Mouse (Mus musculus): ENCODE results near the gene Fkbp7. TPM values are rescaled to one million over a fixed set of nuclear protein-coding genes. Genes with fewer than 3 reads are reported as not detected.
"Not testable (repeated sequence)": the region's sequence is repeated elsewhere in the genome, so short reads cannot be mapped to it uniquely, and the experiment has no call there.

Gene Fkbp7
- polyA plus RNA-seq, 1 experiment from 2014 or later, result 57.7 TPM

DNA sequence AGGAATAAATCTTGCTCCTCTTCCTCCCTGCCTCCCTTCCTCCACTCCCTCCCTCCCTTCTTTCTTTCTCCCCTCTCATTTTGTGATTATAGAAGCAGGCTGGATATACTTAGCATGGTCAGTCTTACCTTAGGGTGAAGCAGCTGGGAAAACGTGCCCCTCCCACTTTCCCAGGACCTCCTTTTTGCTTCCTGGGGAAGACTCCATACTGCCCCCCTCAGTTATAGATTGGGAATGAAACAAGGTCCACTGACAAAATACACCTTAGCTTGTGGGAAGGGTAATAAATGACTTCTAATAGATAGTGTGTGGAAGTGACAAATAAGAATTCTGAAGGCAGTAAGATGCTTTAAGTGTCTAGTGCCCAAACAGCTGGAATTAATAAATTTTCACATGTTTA lies 16.9 kb downstream of the Fkbp7 start:
- no peaks in the 10 kb centered on the region for H3K36me3 ChIP-seq
- no peak overlapping the region for H3K4me3 ChIP-seq (replicated peaks)
- no peaks in the 10 kb centered on the region for H3K9me3 ChIP-seq
- H3K4me1 ChIP-seq (replicated peaks), result no peaks in the 10 kb centered on the region
- H3K4me2 ChIP-seq (replicated peaks), result no peak overlapping the region
- no peak overlapping the region for H3K27ac ChIP-seq
- H3K9ac ChIP-seq, result no peak overlapping the region
- WGBS, result 12% methylated on average over 1 of the region's 1 CpGs
- no peaks in the 10 kb centered on the region for H3K27me3 ChIP-seq (replicated peaks)
- ATAC-seq, result no peak

DNA sequence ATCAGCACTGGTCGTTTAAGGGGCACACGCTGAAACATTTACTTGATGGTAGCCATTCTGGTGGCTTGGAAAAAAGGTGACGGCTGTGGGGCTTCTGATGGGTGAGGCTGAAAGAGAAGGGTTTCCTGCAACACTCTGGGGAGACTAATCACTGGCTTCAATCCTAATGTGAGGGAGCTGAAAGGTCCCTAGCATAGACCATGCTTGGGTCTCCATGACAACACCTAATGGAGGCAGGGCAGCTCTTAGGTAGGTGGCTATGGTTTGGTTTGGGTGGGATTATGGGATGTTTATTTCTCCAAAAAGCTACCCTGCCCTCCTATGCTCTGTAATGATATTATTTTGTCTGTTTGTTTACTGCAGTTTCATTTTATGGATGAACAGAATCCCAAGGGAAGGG lies 17.5 kb downstream of the Fkbp7 start:
- H3K4me3 ChIP-seq (replicated peaks), result no peak overlapping the region
- no peak overlapping the region for H3K4me2 ChIP-seq (replicated peaks)
- H3K9me3 ChIP-seq, result no peaks in the 10 kb centered on the region
- no peaks in the 10 kb centered on the region for H3K4me1 ChIP-seq (replicated peaks)
- 84% methylated on average over 3 of the region's 3 CpGs for WGBS
- ATAC-seq, result no peak
- H3K27me3 ChIP-seq (replicated peaks), result no peaks in the 10 kb centered on the region
- H3K36me3 ChIP-seq, result no peaks in the 10 kb centered on the region
- no peak overlapping the region for H3K9ac ChIP-seq
- no peak overlapping the region for H3K27ac ChIP-seq

DNA sequence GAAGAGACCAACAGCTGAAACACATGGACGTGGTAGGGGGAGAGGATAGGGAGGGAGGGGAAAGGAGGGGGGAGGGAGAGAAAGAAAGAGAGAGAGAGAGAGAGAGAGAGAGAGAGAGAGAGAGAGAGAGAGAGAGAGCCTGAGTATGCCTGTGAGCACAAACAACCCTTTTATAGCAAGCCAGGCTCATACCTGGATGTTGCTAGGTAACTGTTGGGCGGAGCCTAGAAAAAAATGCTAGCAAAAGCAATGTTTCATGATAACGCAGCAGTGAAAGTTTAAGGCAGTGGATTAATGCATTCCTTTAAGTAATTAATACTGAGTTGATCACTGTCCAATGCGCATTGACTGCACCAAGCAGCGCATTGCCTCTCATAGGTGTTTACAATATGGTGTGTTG lies 18.3 kb downstream of the Fkbp7 start:
- H3K9ac ChIP-seq, result no peak overlapping the region
- H3K27me3 ChIP-seq (replicated peaks), result no peaks in the 10 kb centered on the region
- H3K4me2 ChIP-seq (replicated peaks), result no peak overlapping the region
- H3K9me3 ChIP-seq, result no peaks in the 10 kb centered on the region
- no peak overlapping the region for H3K4me3 ChIP-seq (replicated peaks)
- peak; percentile 48; the same call in 1 of the 2 replicates for ATAC-seq
- H3K4me1 ChIP-seq (replicated peaks), result no peaks in the 10 kb centered on the region
- 69% methylated on average over 5 of the region's 5 CpGs for WGBS
- no peak overlapping the region for H3K27ac ChIP-seq
- no peaks in the 10 kb centered on the region for H3K36me3 ChIP-seq

DNA sequence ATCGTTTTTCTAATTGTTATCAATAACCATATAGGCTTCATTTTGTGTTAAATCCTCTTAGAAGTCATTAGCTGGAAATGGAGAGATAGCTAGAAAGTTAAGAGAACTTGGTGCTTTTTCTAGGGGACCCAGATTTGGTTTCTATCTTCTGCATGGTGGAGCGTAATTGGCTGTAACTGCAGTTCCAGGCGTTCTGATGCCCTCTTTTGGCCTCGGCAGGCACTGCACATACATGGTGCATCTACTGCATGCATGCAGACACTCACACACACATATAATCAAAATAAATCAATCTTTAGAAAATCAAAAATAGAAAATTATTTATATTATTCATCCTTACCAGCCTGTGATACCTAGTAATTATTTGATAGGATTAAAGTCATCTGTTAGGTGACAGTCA lies 19.8 kb downstream of the Fkbp7 start:
- H3K9me3 ChIP-seq, result no peaks in the 10 kb centered on the region
- ATAC-seq, result no peak
- no peaks in the 10 kb centered on the region for H3K27me3 ChIP-seq (replicated peaks)
- H3K27ac ChIP-seq, result no peak overlapping the region
- H3K4me2 ChIP-seq (replicated peaks), result no peak overlapping the region
- no peaks in the 10 kb centered on the region for H3K36me3 ChIP-seq
- no peak overlapping the region for H3K4me3 ChIP-seq (replicated peaks)
- 94% methylated on average over 4 of the region's 4 CpGs for WGBS
- no peak overlapping the region for H3K9ac ChIP-seq
- 0 out of 2 replicates have a peak, but pooled peaks cover 4% of the 10 kb centered on the region for H3K4me1 ChIP-seq (replicated peaks)

DNA sequence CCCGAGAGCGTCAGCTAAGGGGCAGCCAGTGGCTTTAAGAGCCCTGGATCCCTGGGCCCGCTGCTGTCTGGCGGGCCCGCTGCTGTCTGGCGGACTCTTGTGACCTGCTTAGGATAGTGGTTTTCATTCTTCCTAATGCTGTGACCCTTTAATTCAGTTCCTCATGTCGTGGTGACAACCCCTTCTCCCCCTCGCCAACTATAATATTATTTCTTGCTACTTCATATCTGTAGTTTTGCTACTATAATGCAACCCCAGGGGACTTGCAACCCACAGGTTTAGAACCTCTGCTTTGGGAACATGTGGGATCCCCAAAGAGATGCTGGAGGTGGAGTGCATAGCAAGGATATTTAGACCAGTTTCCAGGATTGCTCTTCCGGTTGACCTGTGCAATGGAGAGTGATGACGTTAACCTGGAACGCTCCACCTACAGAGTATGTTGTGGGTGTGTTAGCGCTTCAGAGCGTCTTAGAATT lies 24.2 kb downstream of the Fkbp7 start:
- Histone ChIP-seq H3K4me2 (replicated peaks) (peak overlapping the region; percentile 87), H3K9ac (peak overlapping the region; percentile 44), H3K27ac (peak overlapping the region; percentile 87), H3K4me1 (replicated peaks) (0 out of 2 replicates have a peak, but pooled peaks cover 11% of the 10 kb centered on the region), H3K4me3 (replicated peaks) (peak overlapping the region; percentile 65), H3K27me3 (replicated peaks) (no peaks in the 10 kb centered on the region), H3K9me3 (no peaks in the 10 kb centered on the region), H3K36me3 (no peaks in the 10 kb centered on the region)
- peak; percentile 57 for ATAC-seq
- 25% methylated on average over 13 of the region's 13 CpGs for WGBS

DNA sequence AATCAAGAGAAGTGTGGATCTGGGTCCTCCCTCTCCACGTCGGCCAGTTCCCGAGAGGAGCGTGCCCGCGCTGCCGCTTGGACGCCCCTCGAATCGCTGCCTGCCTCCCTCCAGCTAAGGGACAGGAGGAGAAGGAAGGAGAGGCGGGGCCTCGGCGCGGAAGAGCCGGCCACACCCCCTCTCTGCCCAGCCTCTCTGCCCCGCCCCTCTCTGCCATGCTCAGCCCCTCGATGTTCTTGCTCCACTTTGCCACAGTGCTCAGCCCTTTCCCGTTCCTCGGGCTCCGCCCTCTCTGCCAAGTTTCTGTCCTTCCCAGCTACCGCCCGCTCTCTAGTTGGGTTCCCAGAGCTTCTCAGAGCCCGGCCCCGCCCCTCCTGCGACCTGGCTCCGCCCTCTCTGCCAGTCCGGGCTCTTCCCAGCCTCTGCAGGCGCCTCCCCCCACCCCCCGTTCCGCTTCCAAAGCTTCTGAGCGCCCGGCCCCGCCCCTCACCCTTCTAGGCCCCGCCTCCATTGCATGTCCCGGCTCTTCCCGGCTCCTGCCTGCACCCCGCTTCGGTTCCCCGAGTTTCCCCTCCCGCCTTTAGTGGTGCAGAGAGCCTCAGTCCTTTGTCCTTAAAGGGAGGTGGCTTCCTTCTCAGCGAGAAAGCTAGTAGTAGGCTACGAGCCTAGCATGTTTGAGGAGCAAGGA lies 24.9 kb downstream of the Fkbp7 start, which contains the start of the genes Prkra and Pjvk:
Gene Prkra, minus strand, starts transcription at position 133 of the 688 bp plus-strand sequence.
Gene Pjvk, plus strand, starts transcription at position 594 of the 688 bp plus-strand sequence.
- Histone ChIP-seq H3K9me3 (no peaks in the 10 kb centered on the region), H3K36me3 (no peaks in the 10 kb centered on the region), H3K9ac (peak within 1 kb of the TSS; percentile 83), H3K4me3 (replicated peaks) (peak within 1 kb of the TSS; percentile 65), H3K27me3 (replicated peaks) (no peaks in the 10 kb centered on the region), H3K27ac (peak within 1 kb of the TSS; percentile 87), H3K4me1 (replicated peaks) (0 out of 2 replicates have a peak, but pooled peaks cover 11% of the 10 kb centered on the region), H3K4me2 (replicated peaks) (peak within 1 kb of the TSS; percentile 87)
- peak; percentile 98 for ATAC-seq
- under 1% methylated on average over 42 of the region's 42 CpGs for WGBS

DNA sequence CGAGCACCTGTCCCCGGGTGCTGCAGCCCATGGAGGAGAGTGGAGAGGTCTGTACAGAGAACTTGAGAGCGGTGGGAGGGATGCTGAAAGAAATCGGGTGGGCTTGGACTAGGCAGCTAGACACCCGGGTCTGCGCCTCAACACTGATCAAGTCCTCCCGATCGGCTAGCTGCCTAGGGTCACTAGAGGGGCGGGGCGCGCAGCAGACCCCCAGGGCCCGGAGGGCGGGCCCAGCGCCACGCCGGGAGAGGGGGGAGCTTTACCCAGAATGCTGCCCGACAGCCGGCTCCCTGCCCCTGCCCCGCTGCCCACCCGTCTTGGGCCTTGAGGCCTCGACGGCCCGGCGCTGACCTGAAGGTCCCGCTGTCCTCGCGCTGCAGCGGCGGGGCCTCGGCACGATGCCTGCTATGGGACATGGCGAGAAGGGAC lies 25.5 kb downstream of the Fkbp7 start:
- H3K9me3 ChIP-seq, result no peaks in the 10 kb centered on the region
- H3K27me3 ChIP-seq (replicated peaks), result no peaks in the 10 kb centered on the region
- H3K36me3 ChIP-seq, result no peaks in the 10 kb centered on the region
- H3K4me1 ChIP-seq (replicated peaks), result 0 out of 2 replicates have a peak, but pooled peaks cover 11% of the 10 kb centered on the region
- H3K4me3 ChIP-seq (replicated peaks), result peak overlapping the region; percentile 65
- H3K9ac ChIP-seq, result peak overlapping the region; percentile 83
- WGBS, result under 1% methylated on average over 31 of the region's 32 CpGs
- H3K4me2 ChIP-seq (replicated peaks), result peak overlapping the region; percentile 87
- H3K27ac ChIP-seq, result peak overlapping the region; percentile 87
- ATAC-seq, result peak; percentile 67

DNA sequence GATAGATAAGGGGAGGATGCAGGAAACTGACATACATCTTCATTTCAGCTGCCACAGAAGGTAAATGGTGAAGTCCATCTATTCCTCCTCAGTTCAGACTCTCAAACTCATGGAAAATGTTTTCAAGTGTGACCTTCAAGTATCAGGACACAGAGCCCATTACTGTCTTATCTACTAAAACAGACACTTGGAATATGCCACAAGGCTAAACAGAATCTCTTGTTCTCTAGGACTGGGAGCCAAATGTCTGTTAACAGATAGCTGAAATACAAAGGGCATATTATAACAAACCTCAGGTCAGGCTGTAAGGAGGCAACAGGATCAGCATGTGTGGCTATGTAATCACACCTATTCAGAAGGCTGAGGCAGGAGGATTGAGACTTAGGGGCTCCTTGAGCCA lies 29.1 kb downstream of the Fkbp7 start:
- 0 out of 2 replicates have a peak, but pooled peaks cover 4% of the 10 kb centered on the region for H3K36me3 ChIP-seq
- H3K4me1 ChIP-seq (replicated peaks), result 0 out of 2 replicates have a peak, but pooled peaks cover 11% of the 10 kb centered on the region
- H3K9me3 ChIP-seq, result no peaks in the 10 kb centered on the region
- H3K4me3 ChIP-seq (replicated peaks), result no peak overlapping the region
- H3K27ac ChIP-seq, result no peak overlapping the region
- no peak overlapping the region for H3K4me2 ChIP-seq (replicated peaks)
- H3K27me3 ChIP-seq (replicated peaks), result no peaks in the 10 kb centered on the region
- ATAC-seq, result no peak
- H3K9ac ChIP-seq, result no peak overlapping the region

DNA sequence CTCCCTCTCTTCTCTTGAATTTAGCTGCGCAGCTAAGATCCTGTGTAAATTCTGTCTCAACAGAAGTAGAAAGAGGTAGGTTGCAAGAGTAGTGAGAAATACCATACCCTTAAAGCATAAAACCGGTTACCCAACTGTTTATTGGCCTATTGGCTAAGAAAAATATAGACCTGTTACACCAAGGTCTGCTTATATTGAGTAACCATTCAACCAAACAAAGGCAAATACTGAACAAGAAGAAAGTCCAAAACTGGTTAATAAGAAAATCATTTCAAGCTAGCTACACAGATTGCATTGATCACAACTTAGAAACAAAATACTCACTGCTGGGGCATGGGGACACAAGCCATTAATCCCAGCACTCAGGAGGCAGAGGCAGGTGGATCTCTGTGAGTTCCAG lies 33.3 kb downstream of the Fkbp7 start:
- H3K27ac ChIP-seq, result no peak overlapping the region
- ATAC-seq, result no peak
- H3K4me3 ChIP-seq (replicated peaks), result no peak overlapping the region
- H3K36me3 ChIP-seq, result peaks cover 16% of the 10 kb centered on the region
- H3K9me3 ChIP-seq, result no peaks in the 10 kb centered on the region
- WGBS, result 95% methylated on average over 2 of the region's 2 CpGs
- no peaks in the 10 kb centered on the region for H3K4me1 ChIP-seq (replicated peaks)
- H3K9ac ChIP-seq, result no peak overlapping the region
- no peak overlapping the region for H3K4me2 ChIP-seq (replicated peaks)
- no peaks in the 10 kb centered on the region for H3K27me3 ChIP-seq (replicated peaks)

DNA sequence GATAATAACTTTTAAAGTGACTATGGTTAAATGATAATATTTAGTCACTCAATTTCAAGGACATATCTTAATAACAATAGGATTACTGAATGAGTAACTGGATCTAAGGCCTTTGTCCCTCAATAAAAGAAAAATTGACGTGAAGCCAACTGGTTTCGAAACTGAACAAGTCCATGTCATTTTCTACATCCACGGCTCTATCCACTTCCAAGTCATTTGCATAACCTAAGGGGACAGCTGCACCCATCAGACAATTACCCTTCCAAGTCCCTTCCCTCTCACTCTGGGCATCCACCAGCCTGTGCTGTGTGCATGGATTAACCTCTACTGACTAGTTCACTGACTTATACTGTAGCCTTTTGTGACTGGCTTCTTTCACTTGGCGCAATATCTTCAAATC lies 41.3 kb downstream of the Fkbp7 start:
- H3K27me3 ChIP-seq (replicated peaks), result no peaks in the 10 kb centered on the region
- no peak overlapping the region for H3K4me3 ChIP-seq (replicated peaks)
- no peak for ATAC-seq
- H3K9ac ChIP-seq, result no peak overlapping the region
- 0 out of 2 replicates have a peak, but pooled peaks cover under 1% of the 10 kb centered on the region for H3K9me3 ChIP-seq
- peaks cover 29% of the 10 kb centered on the region for H3K36me3 ChIP-seq
- WGBS, result 91% methylated on average over 4 of the region's 4 CpGs
- H3K27ac ChIP-seq, result no peak overlapping the region
- no peak overlapping the region for H3K4me2 ChIP-seq (replicated peaks)
- H3K4me1 ChIP-seq (replicated peaks), result no peaks in the 10 kb centered on the region

DNA sequence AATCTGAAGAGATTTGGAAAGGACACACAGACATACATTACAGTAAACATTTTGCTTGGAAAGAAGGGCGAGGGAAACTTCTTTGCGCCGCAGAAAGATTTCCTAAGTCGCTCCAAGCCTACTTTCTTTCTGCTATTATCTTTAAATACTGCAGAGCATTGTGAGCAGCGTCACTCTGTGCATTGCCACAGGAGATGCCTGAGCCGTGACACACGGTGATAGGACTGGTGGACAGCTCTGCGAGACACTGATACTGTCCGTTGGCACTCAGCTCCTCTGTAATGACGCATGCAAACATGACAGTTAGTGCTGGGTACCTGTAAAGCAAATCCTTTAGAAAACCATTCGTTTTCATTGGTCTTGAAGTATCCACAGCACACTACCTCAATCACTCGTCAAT lies 42.6 kb downstream of the Fkbp7 start:
- peaks cover 28% of the 10 kb centered on the region for H3K36me3 ChIP-seq
- H3K4me1 ChIP-seq (replicated peaks), result no peaks in the 10 kb centered on the region
- 0 out of 2 replicates have a peak, but pooled peaks cover 3% of the 10 kb centered on the region for H3K9me3 ChIP-seq
- H3K4me2 ChIP-seq (replicated peaks), result no peak overlapping the region
- no peak overlapping the region for H3K27ac ChIP-seq
- H3K4me3 ChIP-seq (replicated peaks), result no peak overlapping the region
- H3K9ac ChIP-seq, result no peak overlapping the region
- no peak for ATAC-seq
- 93% methylated on average over 12 of the region's 12 CpGs for WGBS
- H3K27me3 ChIP-seq (replicated peaks), result no peaks in the 10 kb centered on the region

DNA sequence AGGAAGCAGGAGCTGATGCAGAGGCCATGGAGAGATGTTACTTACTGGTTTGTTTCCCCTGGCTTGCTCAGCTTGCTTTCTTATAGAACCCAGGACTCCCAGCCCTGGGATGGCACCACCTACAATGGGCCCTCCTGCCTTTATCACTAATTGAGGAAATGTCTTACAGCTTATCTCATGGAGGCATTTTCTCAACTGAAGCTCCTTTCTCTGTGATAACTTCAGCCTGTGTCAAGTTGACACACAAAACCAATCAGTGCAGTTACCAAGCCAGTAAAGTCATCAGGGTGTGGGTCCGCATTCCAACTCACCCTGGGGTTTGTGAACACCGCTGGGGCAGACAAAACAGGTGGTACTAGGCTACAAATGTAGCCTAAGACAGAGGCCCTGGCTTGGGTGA lies 50.6 kb downstream of the Fkbp7 start:
- not testable (repeated sequence) for H3K4me1 ChIP-seq (replicated peaks); H3K4me3 ChIP-seq (replicated peaks); H3K4me2 ChIP-seq (replicated peaks); H3K9ac ChIP-seq; H3K27me3 ChIP-seq (replicated peaks); ATAC-seq; H3K9me3 ChIP-seq; H3K27ac ChIP-seq
- peaks cover 10% of the 10 kb centered on the region for H3K36me3 ChIP-seq
- WGBS, result 92% methylated on average over 2 of the region's 2 CpGs

DNA sequence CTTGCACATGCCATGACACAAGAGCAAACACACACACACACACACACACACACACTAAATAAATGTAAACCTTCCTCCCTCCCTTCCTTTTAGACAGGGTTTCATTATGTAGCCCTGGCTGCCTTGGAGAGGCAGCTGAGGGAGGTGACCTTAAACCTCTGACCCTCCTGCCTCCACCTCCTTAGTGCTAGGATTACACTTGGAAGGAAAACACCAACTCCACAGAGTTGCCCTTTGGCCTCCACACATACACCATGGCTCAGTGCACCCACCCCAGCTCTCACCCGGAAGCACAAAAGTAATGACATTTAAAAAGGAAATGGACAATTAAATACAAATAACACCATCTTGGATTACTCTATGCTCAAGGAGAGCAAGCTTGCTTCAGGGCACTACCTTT lies 51.2 kb downstream of the Fkbp7 start:
- H3K4me1 ChIP-seq (replicated peaks), result no peaks in the 10 kb centered on the region
- no peak overlapping the region for H3K4me3 ChIP-seq (replicated peaks)
- H3K9me3 ChIP-seq, result 0 out of 2 replicates have a peak, but pooled peaks cover 3% of the 10 kb centered on the region
- no peak overlapping the region for H3K4me2 ChIP-seq (replicated peaks)
- no peak overlapping the region for H3K9ac ChIP-seq
- WGBS, result 59% methylated on average over 1 of the region's 1 CpGs
- peaks cover 10% of the 10 kb centered on the region for H3K36me3 ChIP-seq
- ATAC-seq, result no peak
- no peak overlapping the region for H3K27ac ChIP-seq
- H3K27me3 ChIP-seq (replicated peaks), result no peaks in the 10 kb centered on the region
